Mouse (Mus musculus) embryonic facial prominence, embryonic 15.5 days (tissue): Measurements from ENCODE around the gene Ddx47. TPM values are rescaled to one million over a fixed set of nuclear protein-coding genes. Genes with fewer than 3 reads are reported as not detected.

ENCODE experiments used
- ATAC-seq: fragments of 200-750 bp; cut with Nextera tagmentation; 2 replicates; pipeline ENCODE4 v1.8.0; 2017; ENCODE audit warnings: low read depth, moderate TSS enrichment; ENCODE audit not compliant: insufficient number of reproducible peaks, low FRiP score, low TSS enrichment
- H3K27ac ChIP-seq: fragments of 300-500 bp; sonication (generic); replicated peaks from 2 replicates; pipeline ENCODE4 v1.5.1; 2015; ENCODE audit warnings: mild to moderate bottlenecking, inconsistent platforms
- H3K27me3 ChIP-seq: fragments of 300-500 bp; sonication (generic); 2 replicates; pipeline ENCODE4 v1.6.1; 2015; ENCODE audit warnings: inconsistent platforms
- H3K36me3 ChIP-seq: fragments of 300-500 bp; sonication (generic); 2 replicates; pipeline ENCODE4 v1.6.1; 2015; ENCODE audit warnings: mild to moderate bottlenecking, inconsistent platforms
- H3K4me1 ChIP-seq: fragments of 300-500 bp; sonication (generic); 2 replicates; pipeline ENCODE4 v1.6.1; 2015; ENCODE audit warnings: inconsistent platforms
- H3K4me2 ChIP-seq: fragments of 300-500 bp; sonication (generic); replicated peaks from 2 replicates; pipeline ENCODE4 v1.6.1; 2015; ENCODE audit warnings: mild to moderate bottlenecking, inconsistent platforms
- H3K4me3 ChIP-seq: fragments of 300-500 bp; sonication (generic); replicated peaks from 2 replicates; pipeline ENCODE4 v1.5.1; 2015; ENCODE audit warnings: mild to moderate bottlenecking, inconsistent platforms
- H3K9ac ChIP-seq: fragments of 300-500 bp; sonication (generic); 2 replicates; pipeline ENCODE4 v1.6.1; 2015; ENCODE audit warnings: inconsistent platforms
- H3K9me3 ChIP-seq: fragments of 300-500 bp; sonication (generic); replicated peaks from 2 replicates; pipeline ENCODE4 v1.6.1; 2016; ENCODE audit warnings: inconsistent platforms
- WGBS: fragments of 180-500 bp; shearing (Covaris S2); methylation state at CpG from one replicate; pipeline ENCODE4 v1.1.7; 2015; 5-methylcytosine and 5-hydroxymethylcytosine counted together
- polyA plus RNA-seq: library from polyadenylated mRNA; unstranded; fragments of >200 nt; fragmentation: Nextera tagmentation; extraction: Ambion mirVana; gene quantifications from 2 replicates; pipeline ENCODE4 v1.2.1, GENCODE M21; 2015

The Ddx47 gene
- polyA plus RNA-seq, 1 experiment from 2014 or later: 101 TPM

GRCm38 (mm10) chr6:135041930-135042329 is 30.5 kb downstream of the Ddx47 start:
- Histone ChIP-seq H3K4me3 (no peak overlapping the region), H3K36me3 (no peaks in the 10 kb centered on the region), H3K4me2 (no peak overlapping the region), H3K27me3 (0 out of 2 replicates have a peak, but pooled peaks cover 6% of the 10 kb centered on the region), H3K9ac (no peak overlapping the region), H3K27ac (no peak overlapping the region), H3K4me1 (peaks cover 6% of the 10 kb centered on the region), H3K9me3 (no peaks in the 10 kb centered on the region)
- 65% methylated on average over 3 of the region's 3 CpGs for WGBS
- ATAC-seq: no peak

DNA sequence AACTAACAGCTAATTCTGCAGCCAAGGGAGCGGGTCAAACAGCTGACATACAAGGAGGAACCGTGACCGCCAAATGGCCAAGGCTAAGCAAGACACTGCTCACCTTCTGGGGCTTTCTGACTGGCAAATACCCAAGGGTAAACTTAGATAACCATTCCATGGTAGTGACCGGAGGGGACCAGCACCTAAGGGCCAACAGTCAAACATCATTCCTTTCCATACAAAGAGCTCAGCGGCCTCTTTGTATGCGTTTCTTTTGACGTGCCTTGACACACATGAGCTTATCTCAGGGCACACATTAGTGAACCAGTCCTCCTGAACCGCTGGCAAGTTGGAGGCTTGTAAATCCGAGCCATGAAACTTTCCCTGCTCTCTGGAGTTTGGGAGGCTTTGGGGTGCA is 35.9 kb downstream of the Ddx47 start:
- 71% methylated on average over 9 of the region's 9 CpGs for WGBS
- Histone ChIP-seq H3K4me2 (no peak overlapping the region), H3K27me3 (no peaks in the 10 kb centered on the region), H3K4me1 (no peaks in the 10 kb centered on the region), H3K27ac (no peak overlapping the region), H3K9me3 (no peaks in the 10 kb centered on the region), H3K36me3 (no peaks in the 10 kb centered on the region), H3K9ac (no peak overlapping the region), H3K4me3 (no peak overlapping the region)
- ATAC-seq: no peak

- no peaks in the 10 kb centered on the region for H3K36me3 ChIP-seq
- no peak overlapping the region for H3K27ac ChIP-seq
- no peak overlapping the region for H3K4me2 ChIP-seq
- 64% methylated on average over 6 of the region's 6 CpGs for WGBS
- H3K9ac ChIP-seq: no peak overlapping the region
- no peak for ATAC-seq
- no peaks in the 10 kb centered on the region for H3K27me3 ChIP-seq
- no peaks in the 10 kb centered on the region for H3K4me1 ChIP-seq
- no peaks in the 10 kb centered on the region for H3K9me3 ChIP-seq
- H3K4me3 ChIP-seq: no peak overlapping the region
These were observed 37.1 kb downstream of the Ddx47 start for GRCm38 (mm10) chr6:135048509-135048908.

DNA sequence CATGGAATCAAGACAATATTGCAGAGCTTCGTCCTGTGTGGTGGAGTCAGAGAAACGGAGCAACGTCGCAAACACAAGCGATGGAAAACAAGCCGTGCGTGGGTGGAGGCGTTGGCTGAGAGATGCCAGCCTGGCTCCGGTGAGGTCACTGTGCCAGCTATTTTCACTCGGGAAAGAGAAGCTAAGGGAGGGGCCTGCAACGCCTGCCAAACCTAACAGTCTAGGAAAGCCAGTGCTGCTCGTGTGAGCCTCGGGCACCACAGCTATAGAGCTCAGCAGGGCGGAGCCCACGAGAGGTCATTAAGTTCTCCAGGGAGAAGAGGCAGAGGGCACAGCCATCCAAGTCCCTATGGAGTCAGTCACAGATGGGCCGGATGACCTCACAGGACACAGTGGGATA is 37.5 kb downstream of the Ddx47 start:
- WGBS: 65% methylated on average over 16 of the region's 16 CpGs
- Histone ChIP-seq H3K27ac (no peak overlapping the region), H3K4me2 (no peak overlapping the region), H3K4me1 (no peaks in the 10 kb centered on the region), H3K4me3 (no peak overlapping the region), H3K9ac (no peak overlapping the region), H3K9me3 (no peaks in the 10 kb centered on the region), H3K36me3 (no peaks in the 10 kb centered on the region), H3K27me3 (no peaks in the 10 kb centered on the region)
- ATAC-seq: peak; percentile 24; the same call in 1 of the 2 replicates

- Histone ChIP-seq H3K4me1 (no peaks in the 10 kb centered on the region), H3K4me2 (no peak overlapping the region)
These were observed 42.4 kb downstream of the Ddx47 start for GRCm38 (mm10) chr6:135053789-135054188.

GRCm38 (mm10) chr6:135055882-135056281 is 44.5 kb downstream of the Ddx47 start:
- Histone ChIP-seq H3K4me1 (no peaks in the 10 kb centered on the region), H3K36me3 (no peaks in the 10 kb centered on the region), H3K9me3 (no peaks in the 10 kb centered on the region), H3K4me2 (no peak overlapping the region), H3K27ac (no peak overlapping the region), H3K27me3 (no peaks in the 10 kb centered on the region), H3K9ac (no peak overlapping the region), H3K4me3 (no peak overlapping the region)
- ATAC-seq: no peak
- 43% methylated on average over 4 of the region's 4 CpGs for WGBS

More at GRCm38 (mm10) chr6:135053789-135054188, 42.4 kb downstream of the Ddx47 start:
- no peak overlapping the region for H3K27ac ChIP-seq
- H3K27me3 ChIP-seq: no peaks in the 10 kb centered on the region
- no peak overlapping the region for H3K9ac ChIP-seq
- no peaks in the 10 kb centered on the region for H3K9me3 ChIP-seq
- 59% methylated on average over 3 of the region's 3 CpGs for WGBS
- H3K36me3 ChIP-seq: no peaks in the 10 kb centered on the region
- ATAC-seq: no peak
- H3K4me3 ChIP-seq: no peak overlapping the region

DNA sequence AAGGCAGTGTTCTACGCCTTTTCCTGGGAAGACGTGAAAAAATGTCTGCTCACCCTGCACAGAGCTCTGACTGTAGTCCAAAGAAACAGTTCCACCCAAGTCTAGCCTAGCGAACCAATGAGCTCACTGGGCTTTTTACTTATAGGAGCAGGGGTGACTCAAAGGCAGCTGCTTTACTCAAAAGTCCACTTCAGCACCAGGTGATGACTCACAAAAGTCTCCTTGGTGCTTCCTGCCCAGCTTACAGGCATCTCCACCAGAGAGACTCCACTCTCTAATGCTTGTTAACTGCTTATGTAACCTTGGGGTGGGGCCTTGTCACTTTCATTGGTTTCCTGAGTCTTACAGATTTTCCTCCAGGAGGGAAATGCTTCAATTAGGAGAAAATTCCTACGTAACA is 49.3 kb downstream of the Ddx47 start:
- Histone ChIP-seq H3K4me3 (no peak overlapping the region), H3K36me3 (no peaks in the 10 kb centered on the region), H3K27me3 (no peaks in the 10 kb centered on the region), H3K27ac (no peak overlapping the region), H3K4me2 (no peak overlapping the region), H3K9ac (no peak overlapping the region), H3K9me3 (no peaks in the 10 kb centered on the region), H3K4me1 (peaks cover 8% of the 10 kb centered on the region; the same call in 1 of the 2 replicates)
- WGBS: 92% methylated on average over 4 of the region's 4 CpGs
- no peak for ATAC-seq

- Histone ChIP-seq H3K4me2 (no peak overlapping the region), H3K9ac (no peak overlapping the region), H3K4me1 (peaks cover 13% of the 10 kb centered on the region), H3K4me3 (no peak overlapping the region), H3K36me3 (no peaks in the 10 kb centered on the region), H3K27ac (no peak overlapping the region), H3K27me3 (peaks cover 3% of the 10 kb centered on the region; the same call in 1 of the 2 replicates), H3K9me3 (no peaks in the 10 kb centered on the region)
- no peak for ATAC-seq
- 61% methylated on average over 12 of the region's 12 CpGs for WGBS
These were observed 53.2 kb downstream of the Ddx47 start for GRCm38 (mm10) chr6:135064621-135065020.

GRCm38 (mm10) chr6:135065236-135065957 is 54.0 kb downstream of the Ddx47 start, which contains the start of gene Gprc5a:
Gene Gprc5a (plus strand): TSS chr6:135065651.
- no peaks in the 10 kb centered on the region for H3K9me3 ChIP-seq
- H3K4me2 ChIP-seq: peak within 1 kb of the TSS; percentile 86
- H3K27me3 ChIP-seq: peaks cover 3% of the 10 kb centered on the region; the same call in 1 of the 2 replicates
- peak within 1 kb of the TSS; percentile 9 for H3K9ac ChIP-seq
- H3K36me3 ChIP-seq: no peaks in the 10 kb centered on the region
- no peak within 1 kb of the TSS for H3K27ac ChIP-seq
- H3K4me3 ChIP-seq: peak within 1 kb of the TSS; percentile 49
- peaks cover 13% of the 10 kb centered on the region for H3K4me1 ChIP-seq
- WGBS: under 1% methylated on average over 44 of the region's 44 CpGs
- peak; percentile 61 for ATAC-seq

- no peak overlapping the region for H3K27ac ChIP-seq
- no peaks in the 10 kb centered on the region for H3K9me3 ChIP-seq
- peaks cover 13% of the 10 kb centered on the region for H3K4me1 ChIP-seq
- H3K4me3 ChIP-seq: no peak overlapping the region
- no peak overlapping the region for H3K9ac ChIP-seq
- WGBS: 30% methylated on average over 6 of the region's 6 CpGs
- no peak overlapping the region for H3K4me2 ChIP-seq
- H3K27me3 ChIP-seq: peaks cover 3% of the 10 kb centered on the region; the same call in 1 of the 2 replicates
- H3K36me3 ChIP-seq: no peaks in the 10 kb centered on the region
- no peak for ATAC-seq
These were observed 55.5 kb downstream of the Ddx47 start for GRCm38 (mm10) chr6:135066795-135067445.

- H3K9ac ChIP-seq: no peak overlapping the region
- no peak overlapping the region for H3K27ac ChIP-seq
- WGBS: 70% methylated on average over 5 of the region's 5 CpGs
- no peak for ATAC-seq
- no peaks in the 10 kb centered on the region for H3K36me3 ChIP-seq
- H3K27me3 ChIP-seq: peaks cover 3% of the 10 kb centered on the region; the same call in 1 of the 2 replicates
- H3K9me3 ChIP-seq: no peaks in the 10 kb centered on the region
- peaks cover 13% of the 10 kb centered on the region for H3K4me1 ChIP-seq
- H3K4me3 ChIP-seq: no peak overlapping the region
- no peak overlapping the region for H3K4me2 ChIP-seq
These were observed 56.8 kb downstream of the Ddx47 start for GRCm38 (mm10) chr6:135068221-135068620.
